Mouse (Mus musculus): ENCODE measurements around the gene Blm.

GRCm38 (mm10) chr7:80480097-80480496, 54.8 kb downstream of the Blm start:
- TF ChIP-seq CTCF (IDR thresholded peaks at IDR 0.05; ENCODE audit: low read depth) = no peak
- no peak for TF ChIP-seq EP300 (optimal IDR thresholded peaks at IDR 0.05)

All from stomach, postnatal 0 days (tissue).